ENCODE assay signal across 1 mouse cellular context in the genomic region with DNA sequence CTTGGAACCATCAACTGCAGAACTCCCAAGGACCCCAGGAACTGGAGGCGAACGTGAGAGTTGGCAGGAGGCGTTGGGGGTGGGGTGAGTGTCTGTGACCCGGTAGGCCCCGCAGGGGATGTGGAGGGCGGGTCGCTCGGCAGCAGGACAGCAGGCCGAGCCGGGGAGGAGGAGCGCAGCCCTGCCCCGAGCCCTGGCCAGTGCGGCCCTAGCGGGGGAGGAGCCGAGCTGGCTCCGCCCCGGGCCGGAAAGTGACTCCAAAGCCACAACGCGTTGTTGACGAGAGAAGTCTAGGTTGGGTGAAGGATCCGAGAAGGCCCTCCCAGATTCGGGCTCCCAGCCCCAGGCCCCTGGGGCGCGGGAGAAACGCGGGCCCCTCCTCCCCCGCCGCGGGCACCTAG.
TF ChIP-seq lines count a peak whose summit lies in the region.

Gene Khnyn, plus strand, starts transcription at position 235 of the 401 bp plus-strand sequence.

TF ChIP-seq in CH12.LX, 34 proteins besides CTCF, POLR2A, EP300 and RAD21 (continued from another document):
- TF ChIP-seq ZKSCAN1 (IDR thresholded peaks at IDR 0.05; ENCODE audit: borderline replicate concordance, low read depth, low read length): no peak
- no peak; the same call in 1 of the 2 replicates for TF ChIP-seq MYC (IDR thresholded peaks at IDR 0.05; ENCODE audit: low read depth, low read length)
- no peak for TF ChIP-seq USF1 (IDR thresholded peaks at IDR 0.05; ENCODE audit: low read depth, low read length)
- no peak for TF ChIP-seq GABPA (IDR thresholded peaks at IDR 0.05; ENCODE audit: insufficient replicate concordance, low read depth, low read length)
- TF ChIP-seq SIN3A (IDR thresholded peaks at IDR 0.05; ENCODE audit: low read length): no peak
- no peak for TF ChIP-seq USF2 (conservative IDR thresholded peaks at IDR 0.05; ENCODE audit: low read depth, low read length)
- TF ChIP-seq MAFK (IDR thresholded peaks at IDR 0.05; ENCODE audit: insufficient replicate concordance, low read length): no peak
- TF ChIP-seq IRF4 (IDR thresholded peaks at IDR 0.05; ENCODE audit: low read depth, low read length): peak; percentile 50; the same call in 1 of the 2 replicates
- peak; percentile 55; the same call in 1 of the 2 replicates for TF ChIP-seq MAX (IDR thresholded peaks at IDR 0.05; ENCODE audit: low read length)
- peak; percentile 71 for TF ChIP-seq CHD2 (IDR thresholded peaks at IDR 0.05; ENCODE audit: low read length)
- TF ChIP-seq ETS1 (conservative IDR thresholded peaks at IDR 0.05; ENCODE audit: low read depth, low read length): no peak; the same call in 1 of the 2 replicates
- TF ChIP-seq JUND (conservative IDR thresholded peaks at IDR 0.05; ENCODE audit: low read depth, low read length): no peak
- TF ChIP-seq PAX5 (IDR thresholded peaks at IDR 0.05; ENCODE audit: low read length): no peak
- TF ChIP-seq CHD1 (IDR thresholded peaks at IDR 0.05; ENCODE audit: low read depth, low read length): no peak
- no peak for TF ChIP-seq KAT2A (IDR thresholded peaks at IDR 0.05; ENCODE audit: insufficient replicate concordance, low read length)
- peak; percentile 30; the same call in 1 of the 2 replicates for TF ChIP-seq HCFC1 (IDR thresholded peaks at IDR 0.05; ENCODE audit: low read depth, low read length)
- no peak for TF ChIP-seq ZNF384 (IDR thresholded peaks at IDR 0.05; ENCODE audit: low read depth, low read length)
- TF ChIP-seq ZMIZ1 (IDR thresholded peaks at IDR 0.05; ENCODE audit: low read depth, low read length): no peak; the same call in 1 of the 2 replicates
